Mouse (Mus musculus) c-Kit-positive CD71-positive TER-119-positive erythroid progenitor cells, embryonic 14.5 days (primary cell): Measurements from ENCODE around the gene Ddx55.

Experiments
- DNase-seq: peaks from one replicate; pipeline ENCODE4 v3.0.0-alpha.2; 2013; ENCODE audit warnings: low spot score

Ddx55 gene

DNA sequence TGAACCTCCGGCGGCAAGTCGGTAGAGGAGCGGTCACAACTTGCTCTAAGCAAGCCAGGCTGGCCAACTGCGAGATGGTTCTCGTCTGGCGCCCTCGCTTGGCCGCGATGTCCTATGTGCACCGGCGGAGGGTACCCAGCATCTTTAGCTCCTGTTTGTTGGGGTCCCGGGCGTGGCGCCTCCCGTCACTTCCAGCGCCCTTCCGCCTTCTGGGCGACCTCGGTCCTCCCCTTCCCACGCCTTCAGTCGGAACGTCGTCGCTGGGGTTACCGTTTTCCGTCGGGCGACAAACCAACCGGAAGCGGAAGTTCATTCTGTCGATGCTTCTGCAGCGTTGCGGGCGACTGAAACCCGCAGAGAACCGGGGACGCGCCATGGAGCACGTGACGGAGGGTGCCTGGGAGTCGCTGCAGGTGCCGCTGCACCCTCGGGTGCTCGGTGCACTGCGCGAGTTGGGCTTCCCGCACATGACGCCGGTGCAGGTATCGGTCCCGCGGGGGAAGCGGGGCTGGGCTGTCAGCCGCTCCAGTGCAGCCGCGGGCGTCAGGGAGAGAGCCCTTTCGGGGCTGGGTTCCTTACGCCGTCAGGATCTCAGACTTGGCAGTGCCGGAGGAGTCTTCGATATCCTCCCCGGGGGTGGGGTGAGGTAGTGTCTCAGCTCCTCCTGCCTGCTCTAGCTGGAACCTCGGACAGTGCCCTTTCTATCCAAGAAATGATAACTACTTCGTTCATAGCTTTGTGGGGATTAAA lies at the start of gene Ddx55:
Ddx55 (plus strand) TSS at position 307 of the 750 bp plus-strand sequence.
- DNase-seq, result peak; percentile 87

DNA sequence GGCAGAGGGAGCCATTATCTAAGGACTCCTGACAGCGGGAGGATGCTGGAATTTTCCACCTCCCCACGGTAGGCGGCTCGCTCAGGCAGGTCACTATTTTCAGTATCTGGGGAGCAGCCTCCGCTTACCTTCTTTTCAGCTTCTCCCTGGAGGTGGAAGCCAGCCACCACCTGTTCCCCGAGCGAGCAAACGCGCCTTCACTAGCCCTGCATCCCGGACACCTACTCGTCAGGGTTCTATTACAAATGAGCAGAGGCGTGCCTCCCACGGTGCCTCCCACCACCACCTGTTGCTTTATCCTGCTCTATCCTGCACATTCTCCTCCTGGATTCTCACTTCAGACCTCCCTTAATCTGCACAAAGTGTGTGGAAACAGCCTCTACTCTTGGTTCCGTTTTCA lies 48.9 kb upstream of the Ddx55 start:
- DNase-seq, result no peak

DNA sequence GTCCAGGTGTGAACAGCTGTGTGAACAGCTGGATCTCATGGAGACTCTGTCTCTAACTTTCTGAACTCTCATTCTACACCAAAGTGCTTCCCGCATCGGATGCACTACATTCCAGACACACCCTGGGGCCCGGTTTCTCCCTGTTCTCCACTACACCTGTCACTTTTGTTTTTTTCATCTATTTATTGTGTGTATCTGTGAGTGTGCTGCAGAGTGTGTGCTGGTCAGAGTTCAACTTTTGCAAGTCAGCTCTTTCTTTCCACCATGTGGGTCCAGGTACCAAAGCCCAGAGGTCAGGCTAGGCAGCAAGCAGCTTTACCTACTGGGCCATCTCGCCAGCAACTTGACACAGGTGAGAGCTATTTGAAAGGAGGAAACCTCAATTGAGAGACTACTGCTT lies 47.4 kb upstream of the Ddx55 start:
- no peak for DNase-seq

DNA sequence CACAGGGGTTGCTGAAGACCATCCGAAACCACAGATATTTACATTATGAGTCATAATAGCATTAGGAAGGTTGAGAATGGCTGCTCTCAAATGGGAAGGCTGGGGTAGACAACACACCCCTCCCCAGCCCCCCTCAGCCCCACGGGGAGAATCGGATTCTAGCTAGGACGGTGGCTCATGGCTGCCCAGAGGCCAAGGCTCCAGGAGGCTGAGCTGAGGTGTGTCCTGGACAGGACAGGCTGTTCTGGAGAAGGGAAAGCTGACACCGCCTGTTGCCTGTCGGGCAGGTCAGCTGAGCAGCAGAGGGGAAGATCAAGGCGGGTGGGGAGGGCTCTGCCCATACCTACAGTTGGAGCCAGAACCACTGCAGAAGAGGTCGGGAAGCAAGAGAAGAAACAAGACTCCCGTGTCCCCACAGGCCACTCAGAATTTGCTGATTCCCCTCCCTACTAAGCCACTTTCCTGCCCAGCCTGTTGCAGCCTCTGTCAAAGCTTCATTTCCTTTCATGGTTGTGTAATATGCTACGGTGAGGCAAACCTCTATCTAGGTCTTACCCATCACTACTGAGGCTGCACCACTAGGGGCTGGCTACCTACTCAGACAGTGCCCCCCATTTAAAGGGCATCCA lies 45.8 kb upstream of the Ddx55 start:
- no peak for DNase-seq

DNA sequence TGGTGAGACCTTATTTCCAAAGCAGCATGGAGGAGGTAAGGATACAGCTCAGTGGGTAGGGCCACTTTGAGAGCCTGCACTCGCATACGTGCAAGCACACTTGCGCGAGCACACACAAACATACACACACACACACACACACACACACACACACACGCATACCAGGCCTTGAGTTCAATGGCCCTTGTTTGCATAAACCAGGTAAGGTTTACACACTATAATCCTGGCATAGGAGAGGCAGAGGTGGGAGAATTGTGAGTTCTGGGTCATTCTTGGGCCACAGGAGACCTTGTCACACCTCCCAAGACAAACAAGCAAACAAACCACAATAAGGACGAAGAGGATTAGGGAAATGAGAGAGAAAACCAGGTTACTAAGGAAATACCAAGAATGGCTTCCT lies 43.5 kb upstream of the Ddx55 start:
- DNase-seq, result no peak

DNA sequence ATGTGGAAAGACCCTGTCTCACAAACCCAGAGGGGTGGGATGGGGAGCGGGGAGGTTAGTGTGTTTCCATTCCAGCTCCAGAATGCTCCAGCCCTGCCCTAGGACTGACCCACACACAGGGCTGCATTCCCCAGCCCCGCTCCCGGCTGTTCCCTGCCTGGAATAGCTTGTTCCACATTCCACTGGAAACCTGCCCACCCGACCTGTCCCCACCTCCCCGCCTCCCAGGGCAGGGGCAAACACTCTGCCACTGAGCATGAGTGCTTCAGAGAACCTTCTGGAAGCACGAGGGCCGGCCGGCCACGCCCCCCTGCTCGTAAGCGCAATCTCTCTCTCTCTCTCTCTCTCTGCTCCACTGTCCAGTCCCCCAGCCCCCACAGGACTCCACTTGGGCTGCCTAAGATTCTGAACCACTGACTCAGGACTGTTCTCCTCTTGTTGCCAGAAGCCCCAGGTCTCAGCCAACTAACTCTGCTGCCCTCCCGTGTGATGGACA lies 42.9 kb upstream of the Ddx55 start:
- no peak for DNase-seq

DNA sequence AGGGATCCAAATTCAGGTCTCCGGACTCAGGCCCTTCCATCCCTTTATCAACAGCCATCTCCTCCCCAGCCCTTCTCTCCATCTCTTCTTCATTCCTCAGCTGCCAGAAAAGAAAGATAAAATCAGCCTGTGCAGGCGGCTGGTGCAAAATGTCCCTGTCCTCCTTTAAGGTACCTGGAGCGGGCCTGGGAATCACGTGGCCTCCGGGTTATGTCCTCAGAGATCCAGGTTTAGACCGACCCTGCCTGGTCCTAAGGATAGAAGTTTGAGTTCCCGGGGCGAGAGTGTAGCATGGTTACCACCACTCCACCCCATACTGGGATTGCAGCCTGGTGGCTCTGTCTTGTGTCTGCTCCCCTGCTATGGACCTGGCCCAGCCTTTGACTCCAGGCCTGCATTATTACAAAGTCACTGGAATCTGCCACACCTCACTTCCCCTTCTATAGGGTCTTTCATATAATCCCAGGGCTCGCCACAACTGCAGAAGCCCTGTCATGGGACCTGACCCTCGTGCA lies 42.1 kb upstream of the Ddx55 start:
- no peak for DNase-seq

DNA sequence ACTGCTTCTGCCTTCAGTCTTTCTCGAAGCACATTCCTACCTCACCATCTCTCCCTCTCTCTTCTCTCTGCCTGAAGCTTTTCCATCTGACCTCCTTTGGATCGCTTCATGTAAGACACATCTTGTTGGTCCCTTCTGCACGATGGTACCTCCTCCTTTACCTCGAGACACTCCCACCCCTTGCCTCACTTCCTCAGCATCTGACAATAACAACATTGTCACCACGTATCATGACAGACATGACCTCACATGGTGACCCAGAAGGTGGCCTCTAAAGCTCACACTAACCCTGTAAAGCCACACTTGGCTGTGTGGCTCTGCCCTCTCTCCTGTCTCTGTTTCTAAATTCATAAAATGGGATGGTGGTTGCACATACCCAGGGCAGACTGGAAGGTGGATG lies 36.9 kb upstream of the Ddx55 start:
- DNase-seq, result no peak

DNA sequence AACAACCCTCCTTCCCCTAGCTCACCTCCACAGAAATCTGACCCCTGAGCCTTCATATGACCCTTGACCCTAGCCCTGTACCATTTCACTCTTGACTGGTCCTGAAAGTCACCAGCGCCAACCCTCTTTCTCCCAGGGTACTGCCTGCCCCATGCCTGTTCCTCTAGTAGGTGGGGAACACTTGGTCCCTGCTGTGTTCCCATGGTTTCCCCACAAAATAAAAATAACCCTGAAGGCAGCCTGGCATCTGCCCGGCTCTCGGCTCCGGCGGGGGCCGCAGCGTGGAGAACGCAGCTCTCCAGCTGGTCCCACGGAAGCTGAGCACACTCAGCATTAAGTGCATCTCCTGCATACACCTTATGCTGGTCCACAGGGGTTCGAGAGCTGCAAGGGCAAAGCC lies 34.0 kb upstream of the Ddx55 start:
- DNase-seq, result no peak

DNA sequence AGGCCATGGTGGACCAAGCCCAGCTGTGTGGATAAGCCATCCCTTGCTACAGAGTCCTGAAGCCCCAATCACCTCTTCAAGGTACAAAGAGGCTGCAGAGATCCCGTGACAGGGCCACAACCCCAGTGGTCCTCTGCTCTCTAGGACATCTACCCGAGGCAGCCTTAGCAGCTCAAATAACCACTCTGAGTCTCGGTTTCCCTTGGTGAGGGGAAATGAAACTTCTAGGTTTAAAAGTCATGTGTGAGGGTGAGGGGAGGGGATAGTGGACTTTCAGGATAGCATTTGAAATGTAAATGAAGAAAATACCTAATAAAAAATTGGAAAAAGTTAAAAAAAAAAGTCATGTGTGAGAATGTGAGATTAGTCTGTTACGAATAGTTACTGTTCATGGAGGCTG lies 31.1 kb upstream of the Ddx55 start:
- DNase-seq, result no peak

DNA sequence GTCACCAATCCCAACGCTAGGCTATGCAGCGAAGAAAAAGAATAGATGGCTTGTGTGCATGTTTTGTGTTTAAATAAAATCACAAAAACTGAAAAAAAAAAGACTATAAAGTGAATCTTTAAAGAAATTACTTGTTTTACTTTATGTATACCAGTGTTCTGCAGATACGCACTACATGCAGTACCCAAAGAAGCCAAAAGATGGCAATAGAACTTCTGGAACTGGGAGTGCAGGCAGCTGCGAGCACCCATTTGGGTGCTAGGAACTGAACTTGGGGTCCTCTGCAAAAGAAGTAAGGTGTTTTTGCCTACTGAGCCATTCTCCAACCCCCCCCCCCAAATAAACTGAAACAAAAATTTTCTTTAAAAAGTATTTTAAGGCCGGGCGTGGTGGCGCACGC lies 29.6 kb upstream of the Ddx55 start:
- DNase-seq, result no peak

DNA sequence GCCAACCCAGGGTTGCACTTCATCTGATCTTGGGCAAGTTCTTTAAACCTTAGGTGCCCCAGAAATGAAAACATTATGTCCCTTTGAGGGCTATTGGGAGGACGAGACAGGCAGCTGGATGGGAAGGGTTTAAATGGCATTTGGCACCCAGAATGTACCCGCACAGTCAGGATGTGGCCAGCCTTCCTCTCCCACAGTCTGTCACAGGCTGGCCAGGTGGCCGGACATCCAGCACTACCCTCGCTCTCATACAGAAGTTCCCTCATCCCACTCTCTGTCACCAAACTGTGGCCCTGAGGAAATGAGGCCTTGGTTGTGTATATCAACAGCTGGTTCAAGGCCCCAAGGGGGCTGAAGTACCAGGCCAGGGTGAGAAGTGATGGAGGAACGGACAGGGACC lies 27.7 kb upstream of the Ddx55 start:
- no peak for DNase-seq

DNA sequence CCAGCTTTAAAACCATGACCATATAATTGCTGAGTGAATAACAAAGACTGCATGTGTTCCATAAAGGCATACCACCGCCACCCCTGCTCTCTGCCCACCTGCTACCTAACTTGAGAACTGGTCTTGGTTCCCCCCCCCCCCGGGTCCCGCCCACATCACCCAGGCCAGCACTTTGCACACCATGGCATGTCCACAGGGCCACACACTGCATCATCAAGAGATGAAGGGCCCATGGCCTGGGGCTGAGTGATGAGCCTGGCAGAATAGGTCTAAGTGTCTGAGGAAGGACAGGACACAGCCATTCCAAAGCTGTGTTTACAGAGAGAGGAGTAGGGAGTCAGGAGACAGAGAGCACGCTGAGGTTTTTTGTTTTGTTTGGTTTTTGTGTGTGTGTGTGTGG lies 24.3 kb upstream of the Ddx55 start:
- no peak for DNase-seq

DNA sequence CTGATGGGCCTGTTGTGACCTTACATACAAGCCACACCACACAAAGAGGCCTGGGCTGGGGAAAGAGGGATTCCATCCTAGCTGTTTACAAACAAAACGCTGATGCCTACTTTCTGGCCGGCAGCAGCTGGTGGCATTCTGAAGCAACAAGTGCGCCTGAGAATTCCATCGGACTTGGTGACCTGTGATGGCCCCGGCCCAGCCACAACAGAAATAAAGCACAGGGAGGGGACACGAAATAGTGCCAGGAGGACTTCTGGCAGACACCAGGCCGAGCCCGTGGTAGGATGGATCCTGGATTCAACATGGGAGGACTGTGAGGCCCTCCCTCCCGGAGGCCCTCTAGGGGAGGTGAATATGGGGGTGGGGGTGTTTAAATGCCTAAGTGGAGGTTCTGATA lies 23.9 kb upstream of the Ddx55 start:
- DNase-seq, result no peak

DNA sequence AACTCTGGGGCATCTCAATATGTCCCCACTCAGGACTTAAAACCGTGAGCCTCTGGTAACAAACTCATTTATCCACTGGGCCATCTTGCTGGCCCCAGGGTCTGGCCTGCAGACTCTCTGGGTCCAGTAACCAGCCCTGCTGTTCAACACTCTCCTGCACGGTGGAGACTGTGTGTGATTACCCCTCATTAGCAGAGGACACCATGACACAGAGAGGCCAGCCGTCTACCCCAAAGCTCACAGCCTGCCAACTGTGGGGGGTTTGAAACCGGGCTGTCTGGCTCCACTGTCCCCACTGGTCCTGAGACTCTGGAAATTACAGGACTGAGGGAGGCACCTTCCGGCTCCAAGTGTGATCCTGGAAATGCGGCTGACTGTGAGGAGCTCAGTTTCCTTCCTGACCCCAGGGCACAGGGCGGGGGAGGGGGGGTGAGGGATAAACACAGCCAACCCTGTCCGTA lies 23.4 kb upstream of the Ddx55 start:
- no peak for DNase-seq

DNA sequence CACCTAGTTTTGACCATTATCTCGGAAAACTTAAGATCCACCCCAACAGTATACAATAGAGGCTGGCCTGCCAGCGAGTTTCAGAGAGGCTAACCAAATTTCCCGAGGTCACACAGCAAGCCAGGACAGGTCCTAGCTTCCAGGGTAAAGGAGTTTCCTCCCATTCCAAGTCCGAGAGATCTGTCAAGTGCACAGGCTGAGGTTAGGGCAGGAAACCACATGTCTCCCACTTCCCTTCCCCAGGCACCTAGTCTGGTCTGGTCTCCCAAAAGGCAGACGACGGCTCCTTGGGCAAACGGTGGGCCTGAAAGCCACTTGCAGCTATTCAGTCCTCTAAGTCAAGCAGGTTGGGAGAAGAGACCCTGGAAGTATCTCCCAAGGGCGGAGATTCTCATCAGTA lies 23.0 kb upstream of the Ddx55 start:
- no peak for DNase-seq

DNA sequence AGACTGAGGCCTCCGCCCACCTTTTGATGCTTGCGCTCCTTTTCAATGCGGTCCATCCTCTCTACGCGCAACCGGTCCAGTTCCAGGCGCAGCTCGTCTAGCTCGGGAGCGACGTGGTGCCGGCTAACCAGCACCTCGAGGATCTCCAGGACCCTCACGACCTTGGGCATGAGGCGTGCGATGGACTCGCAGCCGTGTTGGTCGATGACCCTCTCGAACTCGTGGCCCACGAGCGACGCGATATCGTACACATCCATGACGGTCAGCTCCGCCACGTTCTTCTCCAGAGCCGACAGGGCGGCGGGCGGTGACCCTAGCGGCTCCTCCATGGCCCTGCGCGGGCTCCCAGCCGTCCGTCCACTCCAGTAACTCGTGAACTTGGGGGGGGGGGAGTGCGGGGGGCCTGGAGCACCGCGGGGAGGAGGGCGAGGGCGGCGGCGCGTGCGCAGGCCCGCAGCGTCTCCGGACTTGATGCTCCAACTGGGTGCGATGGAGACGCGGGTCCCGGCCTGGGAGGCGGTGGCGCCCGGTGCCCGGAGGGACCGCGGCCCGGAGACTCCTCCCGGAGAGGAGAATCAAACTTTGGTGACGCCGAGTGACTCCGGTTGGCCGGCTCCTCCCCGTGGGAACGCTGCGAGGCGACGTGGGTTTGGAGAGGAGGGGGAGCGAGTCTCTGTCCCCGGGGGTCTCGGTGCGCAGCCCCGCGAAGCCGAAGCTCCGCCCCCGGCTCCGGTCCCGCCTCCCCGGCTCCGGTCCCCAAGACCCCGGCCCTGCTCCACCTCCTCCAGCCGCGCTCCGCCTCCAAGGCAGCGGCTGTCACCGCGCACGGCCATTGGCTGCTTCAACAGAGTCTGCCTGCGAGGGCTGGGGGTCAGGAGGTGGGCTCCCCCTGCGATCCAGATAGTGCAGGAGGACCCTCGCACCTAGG lies 21.7 kb upstream of the Ddx55 start, which contains the start of gene Rilpl1:
Rilpl1 (minus strand) TSS at position 737 of the 928 bp plus-strand sequence.
- no peak for DNase-seq

DNA sequence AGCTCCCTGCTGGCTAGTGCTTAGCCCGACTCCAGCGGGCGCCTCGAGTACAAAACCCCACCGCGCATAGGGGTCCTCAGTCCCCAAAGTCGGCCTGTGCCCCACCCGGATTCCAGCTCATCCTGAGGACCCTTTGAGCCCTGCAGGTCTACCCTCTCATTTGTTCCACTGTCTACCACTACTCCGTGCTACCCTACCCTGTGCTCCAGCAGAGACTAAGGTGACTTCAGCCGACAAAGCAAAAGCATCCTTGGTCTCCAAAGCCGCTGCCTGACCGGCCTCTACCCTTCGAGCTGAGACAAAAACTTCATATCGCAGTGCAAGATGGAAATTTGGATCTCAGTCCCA lies 21.1 kb upstream of the Ddx55 start:
- DNase-seq, result no peak

DNA sequence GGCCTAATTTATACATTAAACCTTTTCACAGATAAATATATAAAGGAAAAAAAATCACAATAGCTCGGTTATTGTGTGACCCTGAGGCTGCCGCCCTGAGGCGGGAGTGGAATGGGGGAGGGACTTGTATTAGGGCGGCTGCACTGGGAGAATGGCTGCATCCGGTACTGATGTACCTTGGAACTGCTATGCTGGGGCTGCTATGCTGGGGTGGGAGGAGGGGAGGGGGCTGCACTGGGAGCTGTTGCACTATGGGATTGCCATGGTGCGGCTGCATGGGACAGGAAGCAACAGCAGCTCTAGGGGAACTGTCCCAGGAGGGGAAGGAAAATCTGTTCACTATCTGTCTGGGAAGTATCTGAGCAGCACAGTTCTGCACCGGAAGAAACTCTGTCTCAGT lies 20.2 kb upstream of the Ddx55 start:
- DNase-seq, result no peak

DNA sequence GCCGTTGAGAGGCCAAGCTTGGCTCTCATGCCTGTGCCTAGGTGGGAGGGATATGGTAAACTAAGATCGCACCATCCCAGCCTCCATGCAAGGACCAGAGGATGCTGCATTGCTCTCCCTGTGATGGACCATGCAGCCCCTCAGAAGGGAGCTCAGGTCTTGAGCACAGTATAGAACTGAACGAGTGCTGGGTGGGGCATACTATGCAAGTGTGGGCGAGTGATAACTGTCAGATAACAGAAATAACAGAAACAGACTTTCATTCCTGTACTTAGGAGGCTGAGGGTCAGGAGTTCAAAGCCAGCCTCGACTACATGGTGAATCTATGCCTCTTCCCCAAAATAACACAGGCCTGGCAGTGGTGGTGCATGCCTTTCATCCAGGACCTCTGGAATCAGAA lies 17.6 kb upstream of the Ddx55 start:
- no peak for DNase-seq

DNA sequence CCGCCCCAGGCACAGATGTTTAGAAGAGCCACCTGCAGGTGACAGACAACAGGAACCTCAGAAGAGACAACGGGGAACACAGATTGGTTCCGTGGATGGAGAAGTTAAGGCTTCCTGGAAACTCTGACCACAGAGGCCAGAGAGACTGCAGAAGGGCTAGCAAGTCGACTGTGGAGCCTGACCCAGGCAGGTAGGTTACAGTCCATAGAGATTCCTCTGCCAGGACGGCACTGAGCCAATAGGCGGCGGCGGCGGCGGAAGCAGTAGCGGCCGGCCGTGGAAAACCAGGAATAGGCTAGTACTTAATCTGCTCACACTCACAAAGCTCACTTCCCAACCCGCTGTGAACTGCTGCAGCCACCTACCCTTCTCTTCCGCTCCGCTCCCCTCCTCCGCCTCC lies 15.9 kb upstream of the Ddx55 start:
- DNase-seq, result no peak
